Mouse (Mus musculus) lung, postnatal 36 days (tissue): ENCODE measurements at regions not wholly inside any gene's neighbourhood (a gene's known extent, or its start where the extent isn't known, plus 50 kb on each side); places are given as distances from the start of the nearest gene placed in this dataset.

Source experiments
- DNase-seq: peaks from one replicate; pipeline ENCODE4 v3.0.0; 2022; ENCODE audit warnings: mixed read lengths

- DNase-seq = no peak
Measured at GRCm38 (mm10) chr3:134124982-134125381, 111.3 kb upstream of the Cxxc4 start.

- no peak for DNase-seq
Measured at GRCm38 (mm10) chr3:134130412-134130811, 105.9 kb upstream of the Cxxc4 start.

DNA sequence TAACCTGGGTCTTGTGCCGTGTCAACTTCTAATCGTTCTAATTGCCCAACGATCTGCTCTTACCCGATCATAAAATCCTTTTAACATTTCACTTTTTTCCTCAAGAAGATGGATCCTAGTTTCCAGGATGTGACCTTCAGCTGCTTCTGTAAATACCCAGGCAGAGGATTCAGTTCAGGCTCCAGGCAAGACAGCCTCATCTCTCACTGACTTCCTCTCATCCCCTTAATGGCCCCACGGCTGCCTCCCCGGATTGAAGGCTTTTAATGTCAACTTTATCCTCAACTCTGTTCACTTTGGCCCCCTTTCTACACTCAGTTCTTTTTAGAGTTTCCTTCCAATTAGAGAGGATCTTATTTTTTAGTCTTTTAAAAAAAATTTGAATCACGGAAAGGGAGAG is 91.0 kb upstream of the Cxxc4 start:
- no peak for DNase-seq

- no peak for DNase-seq
Measured at GRCm38 (mm10) chr3:134145935-134146334, 90.3 kb upstream of the Cxxc4 start.

DNA sequence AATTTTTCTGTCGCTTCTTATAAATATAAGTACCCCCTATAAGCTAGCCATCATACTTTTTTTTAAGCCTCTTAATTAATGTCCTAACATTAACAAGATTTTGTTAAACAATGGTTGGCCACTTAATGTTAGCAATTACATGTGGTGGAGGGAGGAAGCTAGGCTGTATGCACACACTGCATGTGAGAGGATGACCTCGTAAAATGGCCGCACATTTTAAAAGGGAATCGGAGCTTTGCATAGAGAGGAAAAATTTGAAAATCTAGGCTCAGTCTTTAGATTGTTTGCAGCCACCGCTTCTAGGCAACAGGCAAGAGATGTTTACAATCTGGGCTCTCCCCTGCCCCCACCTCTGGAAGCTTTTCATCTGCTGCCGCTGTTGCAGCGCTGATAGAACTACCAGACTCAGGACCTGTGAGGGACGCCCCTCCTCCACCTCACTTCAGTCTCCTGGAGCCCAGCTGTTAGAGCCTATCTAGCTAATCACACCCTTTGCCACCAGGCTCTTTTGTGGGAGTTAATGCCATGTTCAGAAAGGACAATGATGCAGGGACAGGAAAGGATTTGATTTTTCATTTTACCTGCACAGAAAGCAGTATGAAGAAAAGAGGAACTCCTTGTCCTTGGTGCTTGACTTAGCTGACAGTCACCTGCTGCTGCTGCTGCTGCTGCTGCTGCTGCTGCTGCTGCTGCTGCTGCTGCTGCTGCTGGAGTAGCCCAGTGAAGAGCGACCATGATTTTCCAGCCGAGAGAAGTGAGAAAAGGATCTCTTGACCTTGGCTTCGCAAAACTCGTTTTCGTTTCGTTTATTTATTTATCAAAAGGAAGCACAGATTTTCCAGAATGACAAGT is 89.7 kb upstream of the Cxxc4 start:
- DNase-seq = peak; percentile 20

- no peak for DNase-seq
Measured at GRCm38 (mm10) chr3:134162288-134162687, 74.0 kb upstream of the Cxxc4 start.

GRCm38 (mm10) chr3:134169922-134170321 is 66.4 kb upstream of the Cxxc4 start:
- DNase-seq = no peak

DNA sequence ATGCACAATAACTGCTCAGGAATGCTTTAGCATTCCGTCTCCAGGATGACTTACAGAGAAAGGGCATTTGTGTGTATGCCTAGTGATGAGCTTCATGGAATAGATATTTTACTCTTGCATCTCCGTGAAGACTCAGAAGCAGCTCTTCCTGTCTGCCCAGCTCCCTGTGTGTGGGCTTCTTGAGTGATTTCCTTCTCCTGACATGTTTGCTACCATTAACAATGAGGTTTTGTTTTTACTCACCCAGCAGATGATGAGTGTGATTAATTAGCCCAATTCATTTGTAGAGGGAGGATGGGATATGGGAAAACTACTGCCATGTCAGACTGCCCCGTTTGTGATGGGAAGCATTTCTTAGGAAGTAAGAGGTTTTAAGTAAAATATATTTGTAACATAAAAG is 63.9 kb upstream of the Cxxc4 start:
- no peak for DNase-seq

DNA sequence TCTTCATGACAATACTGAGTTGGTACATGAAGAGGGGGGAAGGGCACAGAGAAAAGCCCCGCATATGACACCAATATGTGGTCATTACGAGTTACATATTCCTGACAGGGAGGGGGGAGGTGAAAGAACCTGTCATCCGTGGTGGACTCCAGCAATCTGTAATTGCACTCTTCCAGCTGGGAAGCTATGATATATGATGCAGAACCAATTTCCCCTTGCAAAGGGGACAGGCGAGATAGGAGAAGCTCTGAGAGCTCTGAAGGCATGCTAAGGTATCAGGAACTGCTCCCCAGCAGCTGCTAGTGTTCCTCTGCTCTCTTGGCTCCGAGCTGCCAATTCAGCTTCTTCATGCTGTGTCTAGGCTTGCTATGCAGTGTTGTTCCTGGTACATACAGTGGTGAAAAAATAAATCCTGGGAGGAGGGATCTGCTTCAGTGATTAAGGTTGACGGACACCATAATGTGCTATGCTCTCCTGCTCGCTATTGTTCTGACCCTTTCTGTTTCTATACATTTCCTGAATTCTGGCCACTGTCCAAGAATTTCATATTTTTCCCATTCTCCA is 57.7 kb upstream of the Cxxc4 start:
- DNase-seq = no peak

DNA sequence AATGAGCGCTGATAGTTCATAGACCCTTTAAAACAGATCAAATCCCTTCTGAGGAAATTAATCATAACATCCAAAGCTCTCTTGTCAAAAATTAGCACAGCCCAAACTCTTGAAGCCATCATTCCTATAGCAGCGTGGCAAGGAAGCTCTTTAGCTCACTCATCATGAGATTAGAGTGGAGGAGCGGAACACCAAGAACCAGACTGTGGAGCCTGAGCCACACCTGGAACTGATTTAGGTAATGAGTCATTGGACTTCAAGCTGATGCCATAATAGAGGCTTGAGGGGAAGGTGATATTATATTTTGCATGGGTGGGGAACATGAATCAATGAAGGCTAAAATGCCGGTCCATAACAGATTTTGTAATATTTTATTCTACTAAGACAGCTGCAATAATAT is 52.2 kb upstream of the Cxxc4 start:
- no peak for DNase-seq
